Mouse (Mus musculus): Measurements from ENCODE around the gene Cd320. TPM values are rescaled to one million over a fixed set of nuclear protein-coding genes. Genes with fewer than 3 reads are reported as not detected.

The Cd320 gene
- 71.1 and 76.3 TPM in 2 replicates for polyA plus RNA-seq (2014; fragmentation: Nextera tagmentation; extraction: Ambion mirVana)

DNA sequence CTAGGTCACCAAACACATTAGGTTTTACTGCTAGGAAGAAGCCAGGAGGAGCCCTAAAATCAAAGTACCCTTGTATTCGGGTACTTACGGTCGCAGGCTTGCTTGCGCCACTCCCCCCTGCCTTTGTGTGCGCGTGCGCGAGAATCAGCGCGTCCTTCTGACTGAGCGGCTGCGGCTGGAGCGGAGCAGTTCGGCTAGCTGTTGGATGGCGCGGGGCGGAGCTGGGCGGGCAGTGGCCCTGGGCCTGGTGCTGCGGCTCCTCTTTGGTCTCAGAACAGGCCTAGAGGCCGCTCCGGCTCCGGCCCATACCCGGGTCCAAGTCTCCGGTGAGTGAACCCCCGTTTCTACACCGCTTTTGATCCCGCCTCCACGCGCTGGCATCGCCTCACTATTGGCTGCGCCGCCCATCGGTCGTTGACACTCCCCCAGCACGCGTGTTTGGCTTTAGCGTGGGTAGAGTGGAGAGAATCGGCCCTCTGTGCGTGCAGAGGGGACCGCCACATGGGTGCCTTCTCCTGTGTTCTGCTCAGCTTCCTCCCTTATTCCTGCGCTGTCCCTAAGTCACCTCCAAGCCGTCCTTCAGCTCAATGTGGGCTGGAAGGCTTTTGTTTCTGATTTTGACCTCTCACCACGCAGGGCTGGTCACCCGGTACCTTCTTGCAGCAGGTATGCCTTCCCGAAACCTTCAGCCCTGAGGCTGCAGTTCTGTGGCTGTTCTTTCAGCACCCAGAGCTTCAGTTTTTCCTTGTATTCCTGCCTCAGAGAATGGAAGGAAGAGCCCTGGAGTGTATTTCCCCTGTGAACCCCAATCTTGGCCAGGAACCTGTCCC, at the start of gene Cd320:
Gene Cd320 (plus strand): TSS at position 126 of the 830 bp plus-strand sequence.
- H3K4me1 ChIP-seq (ENCODE audit: insufficient read depth) = no peaks in the 10 kb centered on the region
- DNase-seq (peak; percentile 96), ATAC-seq (ENCODE audit: insufficient read depth) (peak; percentile 94)
- no peaks in the 10 kb centered on the region for H3K27me3 ChIP-seq (ENCODE audit: insufficient read depth, low read length)
- H3K27ac ChIP-seq (ENCODE audit: low read depth) = peak within 1 kb of the TSS; percentile 42; the same call in 1 of the 2 replicates
- no peaks in the 10 kb centered on the region for H3K9me3 ChIP-seq (ENCODE audit: low read depth, low read length)
- TF ChIP-seq CTCF (IDR thresholded peaks at IDR 0.05; ENCODE audit: low read depth) = peak; percentile 40
- peaks cover 24% of the 10 kb centered on the region for H3K36me3 ChIP-seq (ENCODE audit: insufficient read depth)
- WGBS = under 1% methylated on average over 45 of the region's 45 CpGs
- H3K4me3 ChIP-seq (ENCODE audit: low read depth, low read length) = peak within 1 kb of the TSS; percentile 90
- H3K9ac ChIP-seq = peak within 1 kb of the TSS; percentile 74
- H3K4me2 ChIP-seq = peak within 1 kb of the TSS; percentile 91

DNA sequence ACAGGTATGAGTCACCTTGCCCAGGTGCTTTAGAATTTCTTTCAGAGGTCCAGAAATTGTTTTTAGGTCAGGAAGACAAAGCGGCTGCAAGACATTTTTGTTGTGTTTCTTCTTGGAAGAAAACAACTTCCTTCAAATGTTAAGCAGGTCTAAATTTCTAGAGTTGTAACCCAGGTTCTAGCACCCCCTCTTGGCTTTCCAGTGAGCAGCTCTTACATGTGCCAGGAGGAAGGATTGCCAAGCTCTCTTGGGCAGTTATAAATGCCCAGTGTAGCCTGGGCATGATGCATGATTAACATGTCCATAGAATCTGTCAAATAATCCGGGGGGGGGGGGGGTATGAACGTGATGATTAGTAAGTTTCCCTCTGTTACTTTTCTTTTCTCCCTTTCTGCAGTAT, 44.6 kb upstream of the Cd320 start:
- DNase-seq (peak; percentile 70), ATAC-seq (ENCODE audit: insufficient read depth) (no peak)
- WGBS = 38% methylated on average over 3 of the region's 3 CpGs
- TF ChIP-seq CTCF (IDR thresholded peaks at IDR 0.05; ENCODE audit: low read depth) = peak; percentile 48
- H3K36me3 ChIP-seq (ENCODE audit: insufficient read depth) = no peaks in the 10 kb centered on the region
- no peak overlapping the region for H3K27ac ChIP-seq (ENCODE audit: low read depth)
- no peak overlapping the region for H3K4me2 ChIP-seq
- H3K9me3 ChIP-seq (ENCODE audit: low read depth, low read length) = no peaks in the 10 kb centered on the region
- H3K4me3 ChIP-seq (ENCODE audit: low read depth, low read length) = no peak overlapping the region
- H3K9ac ChIP-seq = no peak overlapping the region
- no peaks in the 10 kb centered on the region for H3K27me3 ChIP-seq (ENCODE audit: insufficient read depth, low read length)
- H3K4me1 ChIP-seq (ENCODE audit: insufficient read depth) = no peaks in the 10 kb centered on the region

DNA sequence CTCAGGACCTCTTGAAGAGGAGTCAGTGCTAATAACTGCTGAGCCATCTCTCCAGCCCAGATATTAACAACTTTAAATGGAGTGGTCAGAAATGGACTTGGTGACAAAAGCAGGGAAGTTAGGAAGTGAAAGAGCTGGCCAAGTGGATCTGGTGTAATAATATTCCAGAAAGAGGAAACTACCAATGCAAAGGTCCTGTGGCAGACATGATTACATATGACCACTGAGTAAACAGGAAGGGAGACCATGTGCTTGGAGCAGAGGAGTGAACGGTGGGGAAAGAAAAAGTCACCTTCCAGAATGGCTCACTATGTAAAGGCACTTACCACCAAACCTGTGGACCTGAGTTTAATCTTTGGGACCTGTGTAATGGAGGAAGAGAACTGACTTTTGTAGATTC, 43.6 kb upstream of the Cd320 start:
- Histone ChIP-seq H3K27ac (ENCODE audit: low read depth) (no peak overlapping the region), H3K27me3 (ENCODE audit: insufficient read depth, low read length) (no peaks in the 10 kb centered on the region), H3K36me3 (ENCODE audit: insufficient read depth) (no peaks in the 10 kb centered on the region), H3K9me3 (ENCODE audit: low read depth, low read length) (no peaks in the 10 kb centered on the region), H3K4me3 (ENCODE audit: low read depth, low read length) (no peak overlapping the region), H3K4me1 (ENCODE audit: insufficient read depth) (no peaks in the 10 kb centered on the region), H3K9ac (no peak overlapping the region), H3K4me2 (no peak overlapping the region)
- TF ChIP-seq CTCF (IDR thresholded peaks at IDR 0.05; ENCODE audit: low read depth) = no peak
- DNase-seq = no peak
- ATAC-seq (ENCODE audit: insufficient read depth) = no peak
- WGBS = 41% methylated on average over 1 of the region's 1 CpGs

DNA sequence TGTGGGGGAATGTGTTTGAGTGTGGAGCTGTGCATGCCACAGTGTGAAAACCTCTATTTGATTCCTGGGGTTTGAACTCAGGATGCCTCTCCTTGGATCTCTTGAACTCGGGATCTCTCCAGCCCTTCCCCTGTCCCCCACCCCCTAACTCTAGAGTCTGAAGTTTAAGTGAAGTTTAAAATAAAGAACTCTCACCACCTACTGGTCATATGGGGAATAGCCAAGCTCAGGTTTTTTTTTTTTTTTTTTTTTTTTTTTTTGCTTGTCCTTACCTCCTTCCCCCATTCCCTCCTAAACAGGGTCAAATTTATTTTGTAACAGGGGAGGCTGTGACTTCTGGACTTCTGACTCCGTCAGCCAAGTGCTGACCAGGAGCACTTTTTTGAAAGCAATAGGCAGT, 40.7 kb upstream of the Cd320 start:
- DNase-seq (peak; percentile 51), ATAC-seq (ENCODE audit: insufficient read depth) (no peak)

DNA sequence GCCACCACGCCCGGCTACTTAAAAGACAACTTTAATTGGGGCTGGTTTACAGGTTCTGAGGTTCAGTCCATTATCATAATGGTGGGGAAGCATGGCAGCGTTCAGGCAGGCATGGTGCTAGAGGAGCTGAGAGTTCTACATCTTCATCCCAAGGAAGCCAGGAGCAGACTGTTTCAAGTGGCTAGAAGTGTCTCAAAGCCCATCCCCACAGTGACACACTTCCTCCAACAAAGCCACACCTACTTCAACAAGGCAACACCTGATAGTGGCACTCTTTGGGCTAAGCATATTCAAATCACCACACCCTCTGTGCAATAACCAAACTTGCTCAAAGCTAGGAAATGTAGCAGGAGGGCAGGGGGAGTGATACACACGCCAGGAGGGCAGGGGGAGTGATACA, 38.7 kb upstream of the Cd320 start:
- no peak for TF ChIP-seq CTCF (IDR thresholded peaks at IDR 0.05; ENCODE audit: low read depth)
- H3K36me3 ChIP-seq (ENCODE audit: insufficient read depth) = no peaks in the 10 kb centered on the region
- no peaks in the 10 kb centered on the region for H3K27me3 ChIP-seq (ENCODE audit: insufficient read depth, low read length)
- no peak overlapping the region for H3K4me3 ChIP-seq (ENCODE audit: low read depth, low read length)
- ATAC-seq (ENCODE audit: insufficient read depth) = no peak
- no peak overlapping the region for H3K9ac ChIP-seq
- DNase-seq = no peak
- H3K9me3 ChIP-seq (ENCODE audit: low read depth, low read length) = no peaks in the 10 kb centered on the region
- H3K27ac ChIP-seq (ENCODE audit: low read depth) = no peak overlapping the region
- H3K4me1 ChIP-seq (ENCODE audit: insufficient read depth) = no peaks in the 10 kb centered on the region
- H3K4me2 ChIP-seq = no peak overlapping the region
- 52% methylated on average over 4 of the region's 4 CpGs for WGBS

More for the DNA sequence above, 40.7 kb upstream of the Cd320 start:
- no peaks in the 10 kb centered on the region for H3K36me3 ChIP-seq (ENCODE audit: insufficient read depth)
- WGBS = 3% methylated on average over 2 of the region's 2 CpGs
- no peak overlapping the region for H3K9ac ChIP-seq
- H3K4me2 ChIP-seq = no peak overlapping the region
- no peaks in the 10 kb centered on the region for H3K27me3 ChIP-seq (ENCODE audit: insufficient read depth, low read length)
- peak; percentile 67 for TF ChIP-seq CTCF (IDR thresholded peaks at IDR 0.05; ENCODE audit: low read depth)
- no peak overlapping the region for H3K27ac ChIP-seq (ENCODE audit: low read depth)
- no peak overlapping the region for H3K4me3 ChIP-seq (ENCODE audit: low read depth, low read length)
- H3K9me3 ChIP-seq (ENCODE audit: low read depth, low read length) = no peaks in the 10 kb centered on the region
- no peaks in the 10 kb centered on the region for H3K4me1 ChIP-seq (ENCODE audit: insufficient read depth)

DNA sequence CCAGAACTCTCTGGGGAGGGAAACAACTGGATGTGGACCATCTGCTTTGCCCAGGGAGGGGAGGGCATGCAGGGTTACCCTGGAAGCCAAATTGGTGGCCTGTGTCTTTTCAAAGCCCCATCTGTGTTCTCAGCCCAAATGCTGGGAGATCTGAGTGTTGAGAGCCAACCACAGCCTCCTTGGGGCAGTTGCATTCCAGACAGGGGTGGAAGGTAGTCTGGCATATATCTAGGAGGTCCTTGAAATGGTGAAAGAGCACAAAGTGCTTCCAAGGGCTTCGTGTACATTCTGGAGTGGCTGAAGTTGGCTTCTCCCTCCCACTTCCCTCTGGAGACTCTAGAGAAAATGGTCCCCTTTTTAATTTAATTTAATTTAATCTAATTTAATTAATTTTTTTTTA, 38.1 kb upstream of the Cd320 start:
- no peaks in the 10 kb centered on the region for H3K27me3 ChIP-seq (ENCODE audit: insufficient read depth, low read length)

DNA sequence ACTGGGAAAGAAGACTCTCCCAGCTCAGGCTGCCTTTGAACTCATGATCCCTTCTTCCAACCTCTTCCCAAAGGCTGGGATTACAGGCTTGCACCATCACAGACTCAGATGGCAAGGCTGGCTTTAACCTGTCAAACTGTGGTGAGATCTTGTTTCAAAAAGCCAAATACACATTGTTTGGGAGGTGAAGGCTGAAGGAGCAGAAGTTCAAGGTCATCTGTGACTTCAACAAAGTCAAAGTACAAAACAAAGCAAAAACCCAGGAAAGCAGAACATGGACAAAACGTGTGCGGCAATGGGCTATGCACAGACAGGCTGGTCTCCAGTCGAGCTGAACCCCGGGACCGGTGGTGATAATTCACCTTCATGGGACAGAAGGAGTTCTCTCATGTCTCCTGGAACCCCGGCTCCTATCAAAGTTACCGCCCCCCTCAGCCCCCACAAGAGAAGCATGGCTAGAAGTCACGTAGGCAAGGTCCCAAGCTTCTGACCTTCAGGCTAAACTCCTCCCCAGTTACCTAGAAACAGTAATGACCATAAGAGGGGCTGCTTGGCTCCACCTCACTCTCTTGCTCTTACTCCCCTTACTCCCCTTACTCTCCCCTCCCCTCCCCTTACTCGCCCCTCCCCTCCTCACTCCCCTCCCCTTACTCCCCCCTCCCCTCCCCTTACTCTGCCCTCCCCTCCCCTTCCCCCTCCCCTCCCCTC, 35.6 kb upstream of the Cd320 start:
- no peak overlapping the region for H3K27ac ChIP-seq (ENCODE audit: low read depth)
- H3K4me1 ChIP-seq (ENCODE audit: insufficient read depth) = peaks cover 3% of the 10 kb centered on the region; the same call in 1 of the 2 replicates
- no peak overlapping the region for H3K4me2 ChIP-seq
- H3K27me3 ChIP-seq (ENCODE audit: insufficient read depth, low read length) = no peaks in the 10 kb centered on the region
- WGBS = 38% methylated on average over 9 of the region's 9 CpGs
- H3K36me3 ChIP-seq (ENCODE audit: insufficient read depth) = no peaks in the 10 kb centered on the region
- TF ChIP-seq CTCF (IDR thresholded peaks at IDR 0.05; ENCODE audit: low read depth) = no peak
- no peak overlapping the region for H3K9ac ChIP-seq
- ATAC-seq (ENCODE audit: insufficient read depth) = no peak
- no peaks in the 10 kb centered on the region for H3K9me3 ChIP-seq (ENCODE audit: low read depth, low read length)
- no peak for DNase-seq
- no peak overlapping the region for H3K4me3 ChIP-seq (ENCODE audit: low read depth, low read length)

More for the DNA sequence above, 38.1 kb upstream of the Cd320 start:
- no peak overlapping the region for H3K4me2 ChIP-seq
- ATAC-seq (ENCODE audit: insufficient read depth) (no peak), DNase-seq (no peak)
- H3K27ac ChIP-seq (ENCODE audit: low read depth) = no peak overlapping the region
- TF ChIP-seq CTCF (IDR thresholded peaks at IDR 0.05; ENCODE audit: low read depth) = no peak
- no peak overlapping the region for H3K9ac ChIP-seq
- H3K9me3 ChIP-seq (ENCODE audit: low read depth, low read length) = no peaks in the 10 kb centered on the region
- no peaks in the 10 kb centered on the region for H3K36me3 ChIP-seq (ENCODE audit: insufficient read depth)
- H3K4me3 ChIP-seq (ENCODE audit: low read depth, low read length) = no peak overlapping the region
- 29% methylated on average over 1 of the region's 1 CpGs for WGBS
- H3K4me1 ChIP-seq (ENCODE audit: insufficient read depth) = no peaks in the 10 kb centered on the region

Data from lung, embryonic 14.5 days (tissue).